In genomic region chr19:10182670-10183298, GRCm38 (mm10) we compare ENCODE assay signal across 8 mouse cellular contexts. TPM values are rescaled to one million over a fixed set of nuclear protein-coding genes. Genes with fewer than 3 reads are reported as not detected.
DNase-seq lines count a peak whose midpoint lies in the region; ATAC-seq and TF ChIP-seq lines count a peak whose summit lies in the region.

Fads1 (plus strand) TSS chr19:10182888.

- no peak for TF ChIP-seq EP300 in MEL (IDR thresholded peaks at IDR 0.05; ENCODE audit: low read depth in 1 of 2, low read length in 2 of 2)

- ATAC-seq in hematopoietic stem cell, adult 5-6 weeks (replicated peaks in 1 of 2; ENCODE audit: insufficient read depth in 1 of 2, low FRiP score in 2 of 2, low TSS enrichment in 1 of 2, low read depth in 1 of 2, poor library complexity in 2 of 2, severe bottlenecking in 2 of 2): peak; percentile 93 to 94
- peak; percentile 98 for ATAC-seq in lung, embryonic 16.5 days (ENCODE audit: low read depth)

- no peaks in the 10 kb centered on the region for H3K9me3 ChIP-seq in MEL (replicated peaks; ENCODE audit: insufficient read depth, low read length)
- H3K9me3 ChIP-seq in lung, embryonic 16.5 days (ENCODE audit: control insufficient read depth, low read length): no peaks in the 10 kb centered on the region

- peaks cover 16% of the 10 kb centered on the region for H3K79me2 ChIP-seq in MEL (ENCODE audit: control insufficient read depth, insufficient read depth, low read length, poor library complexity)

- DNase-seq in MEL (ENCODE audit: low read depth, low spot score): peak; percentile 96
- DNase-seq in cerebellum, adult 2 months: peak; percentile 93 to 95
- peak; percentile 95 for DNase-seq in forelimb bud, embryonic 11.5 days (ENCODE audit: low read depth, low spot score)
- peak; percentile 79 for DNase-seq in layer of hippocampus, adult 9-10 months (ENCODE audit: low spot score)
- DNase-seq in ovary, postnatal 14 days (ENCODE audit: low spot score): peak; percentile 82
- peak; percentile 94 for DNase-seq in thymus, postnatal 14 days

- H3K4me2 ChIP-seq in lung, embryonic 16.5 days (ENCODE audit: low read depth, low read length): peak within 1 kb of the TSS; percentile 75

- WGBS in cerebellum, adult 2 months: under 1% methylated on average over 70 of the region's 70 CpGs
- 0% methylated on average over 67 of the region's 70 CpGs for WGBS in lung, embryonic 16.5 days

- no peaks in the 10 kb centered on the region for H3K27me3 ChIP-seq in MEL (ENCODE audit: control insufficient read depth in 1 of 2, insufficient read depth in 2 of 2, low read length in 2 of 2)
- no peaks in the 10 kb centered on the region for H3K27me3 ChIP-seq in cerebellum, adult 2 months (ENCODE audit: control insufficient read depth, insufficient read depth, low read length)
- H3K27me3 ChIP-seq in lung, embryonic 16.5 days (ENCODE audit: control insufficient read depth, insufficient read depth, low read depth, low read length): no peaks in the 10 kb centered on the region

- TF ChIP-seq POLR2A in MEL (IDR thresholded peaks at IDR 0.05; ENCODE audit: control insufficient read depth in 1 of 2, insufficient read depth in 1 of 2, low read depth in 1 of 2, low read length in 2 of 2, poor library complexity in 1 of 2): peak; percentile 68 to 82
- TF ChIP-seq POLR2A in cerebellum, adult 2 months (IDR thresholded peaks at IDR 0.05; ENCODE audit: borderline replicate concordance, insufficient read depth, low read length): peak; percentile 33; the same call in 1 of the 2 replicates

- TF ChIP-seq RAD21 in MEL (IDR thresholded peaks at IDR 0.05; ENCODE audit: low read depth, low read length): peak; percentile 16

- H3K4me3 ChIP-seq in MEL (ENCODE audit: control insufficient read depth in 1 of 2, insufficient read depth in 1 of 2, low read depth in 2 of 2, low read length in 2 of 2): peak within 1 kb of the TSS; percentile 87 to 92
- peak within 1 kb of the TSS; percentile 90 for H3K4me3 ChIP-seq in cerebellum, adult 2 months (replicated peaks; ENCODE audit: insufficient read depth, low read depth, low read length)
- peak within 1 kb of the TSS; percentile 88 for H3K4me3 ChIP-seq in lung, embryonic 16.5 days (ENCODE audit: low read length)

- TF ChIP-seq CTCF in MEL (IDR thresholded peaks at IDR 0.05 in 2 of 3, conservative IDR thresholded peaks at IDR 0.05 in 1 of 3; ENCODE audit: control insufficient read depth in 1 of 3, insufficient read depth in 1 of 3, low read depth in 2 of 3, low read length in 3 of 3, poor library complexity in 1 of 3, severe bottlenecking in 1 of 3): peak in 2 of 3 experiments; percentile 57 to 63; a peak in 4 of 6 replicates
- TF ChIP-seq CTCF in cerebellum, adult 2 months (IDR thresholded peaks at IDR 0.05; ENCODE audit: borderline replicate concordance, insufficient read depth, low read depth, low read length): peak; percentile 32; the same call in 1 of the 2 replicates

- peaks cover 0 to 8% of the 10 kb centered on the region in 2 experiments; a peak in 3 of 4 replicates for H3K36me3 ChIP-seq in MEL (ENCODE audit: control insufficient read depth in 1 of 2, insufficient read depth in 2 of 2, low read length in 2 of 2)
- peaks cover 11% of the 10 kb centered on the region for H3K36me3 ChIP-seq in lung, embryonic 16.5 days (ENCODE audit: control insufficient read depth, insufficient read depth, low read length)

- H3K4me1 ChIP-seq in MEL (ENCODE audit: control insufficient read depth in 1 of 2, insufficient read depth in 2 of 2, low read length in 2 of 2): peaks cover 0 to 10% of the 10 kb centered on the region in 2 experiments; a peak in 2 of 4 replicates
- peaks cover 4% of the 10 kb centered on the region; the same call in 1 of the 2 replicates for H3K4me1 ChIP-seq in cerebellum, adult 2 months (ENCODE audit: control insufficient read depth, insufficient read depth, low read length)
- peaks cover 11% of the 10 kb centered on the region for H3K4me1 ChIP-seq in lung, embryonic 16.5 days (replicated peaks; ENCODE audit: control insufficient read depth, insufficient read depth, low read length)

- peak within 1 kb of the TSS; percentile 96 for H3K9ac ChIP-seq in MEL (ENCODE audit: control insufficient read depth, low read depth, low read length, poor library complexity, severe bottlenecking)
- peak within 1 kb of the TSS; percentile 89 for H3K9ac ChIP-seq in lung, embryonic 16.5 days (ENCODE audit: low read length)

- peak within 1 kb of the TSS; percentile 67 for H3K27ac ChIP-seq in MEL (ENCODE audit: control insufficient read depth, low read depth, low read length)
- peak within 1 kb of the TSS; percentile 65 for H3K27ac ChIP-seq in cerebellum, adult 2 months (ENCODE audit: insufficient read depth, low read length)
- H3K27ac ChIP-seq in lung, embryonic 16.5 days (ENCODE audit: low read length): peak within 1 kb of the TSS; percentile 93

TF ChIP-seq in MEL, 35 proteins besides CTCF, POLR2A, EP300 and RAD21:
- TF ChIP-seq USF2 (IDR thresholded peaks at IDR 0.05; ENCODE audit: borderline replicate concordance in 1 of 2, insufficient read depth in 1 of 2, low read depth in 1 of 2, low read length in 2 of 2) (no peak), KAT2A (conservative IDR thresholded peaks at IDR 0.05; ENCODE audit: low read depth, low read length) (no peak), ZMIZ1 (IDR thresholded peaks at IDR 0.05; ENCODE audit: low read depth, low read length) (0 out of 2 replicates have a peak, but pooled peaks have one; percentile 53), TCF12 (IDR thresholded peaks at IDR 0.05; ENCODE audit: low read depth, low read length) (0 out of 2 replicates have a peak, but pooled peaks have one; percentile 42), NRF1 (IDR thresholded peaks at IDR 0.05; ENCODE audit: insufficient read depth, low read depth, low read length, poor library complexity, severe bottlenecking) (0 out of 2 replicates have a peak, but pooled peaks have one; percentile 30), USF1 (IDR thresholded peaks at IDR 0.05; ENCODE audit: low read depth, low read length) (peak; percentile 55), TAL1 (IDR thresholded peaks at IDR 0.05; ENCODE audit: low read length) (no peak), NELFE (IDR thresholded peaks at IDR 0.05; ENCODE audit: low read depth, low read length) (peak; percentile 67), GATA1 (IDR thresholded peaks at IDR 0.05; ENCODE audit: low read depth, low read length) (no peak), MYC (IDR thresholded peaks at IDR 0.05; ENCODE audit: low read depth, low read length) (no peak), ETS1 (IDR thresholded peaks at IDR 0.05; ENCODE audit: low read depth, low read length) (no peak), MYB (IDR thresholded peaks at IDR 0.05; ENCODE audit: low read depth, low read length) (no peak), POLR2AphosphoS5 (IDR thresholded peaks at IDR 0.05; ENCODE audit: borderline replicate concordance, low read depth, low read length) (no peak), BHLHE40 (IDR thresholded peaks at IDR 0.05; ENCODE audit: borderline replicate concordance, low read depth, low read length) (no peak), ZKSCAN1 (IDR thresholded peaks at IDR 0.05; ENCODE audit: low read depth, low read length) (no peak), SIN3A (IDR thresholded peaks at IDR 0.05; ENCODE audit: low read length) (no peak; the same call in 1 of the 2 replicates), TBP (IDR thresholded peaks at IDR 0.05; ENCODE audit: low read depth, low read length) (peak; percentile 63; the same call in 1 of the 2 replicates), CHD1 (IDR thresholded peaks at IDR 0.05; ENCODE audit: low read depth, low read length) (no peak)

RNA-seq across cellular contexts. Expression of gene Fads1, which starts in this region (rescaled TPM):
- 36.7 and 38.1 TPM in 2 replicates for total RNA-seq in MEL (2012; rRNA removed)
- polyA plus RNA-seq in MEL (2012; ENCODE audit: insufficient read depth in 1 of 2, insufficient read length in 2 of 2, low read depth in 1 of 2, low replicate concordance in 2 of 2, missing spikeins in 1 of 2): 10 to 100 TPM in 1 of 2 experiments, not detected in 1; 69.7 TPM
- polyA plus RNA-seq in cerebellum, adult 2 months (2012; rRNA removed): 141 and 161 TPM in 2 replicates
- total RNA-seq in hematopoietic stem cell, adult 5-6 weeks (2017): 25.9 and 34.0 TPM in 2 replicates
- 78.2 and 91.0 TPM in 2 replicates for polyA plus RNA-seq in lung, embryonic 16.5 days (2015; fragmentation: Nextera tagmentation; extraction: Ambion mirVana)

Comparison
In these comparisons a context has a peak if more than half of its experiments do, and no peak if none do; other contexts are left out.
1. Peak in every context shown above with its lines: DNase-seq, ATAC-seq, H3K4me3 ChIP-seq and H3K27ac ChIP-seq.